Comparison of ENCODE assay signal across 14 mouse cellular contexts in genomic region chr9:96261101-96261500, GRCm38 (mm10).
DNase-seq lines count a peak whose midpoint lies in the region; ATAC-seq lines count a peak whose summit lies in the region.
"Had no signal": no experiment of that assay in that cellular context is flagged by ENCODE, and none has a peak within 500 bp of the region (broad histone marks: within the 10 kb centered on the region; RNA-seq: fewer than 3 reads in every experiment).

No protein-coding gene starts in this region.

- no peaks in the 10 kb centered on the region for H3K9me3 ChIP-seq in megakaryocyte, embryonic 14.5 days
- H3K9me3 ChIP-seq in embryonic facial prominence, embryonic 12.5 days: no peaks in the 10 kb centered on the region
- H3K9me3 ChIP-seq in hindbrain, embryonic 13.5 days: no peaks in the 10 kb centered on the region
- H3K9me3 ChIP-seq in midbrain, embryonic 12.5 days: no peaks in the 10 kb centered on the region
- H3K9me3 ChIP-seq: heart, embryonic 15.5 days; intestine, embryonic 15.5 days had no signal

- no peak for ATAC-seq in megakaryocyte, adult 5-6 weeks (ENCODE audit: poor library complexity, severe bottlenecking)
- 0 out of 2 replicates have a peak, but pooled peaks have one; percentile 38 for ATAC-seq in embryonic facial prominence, embryonic 12.5 days (ENCODE audit: insufficient number of reproducible peaks, insufficient read depth, low FRiP score, low TSS enrichment)
- ATAC-seq in hindbrain, embryonic 13.5 days (ENCODE audit: low FRiP score): no peak
- no peak for ATAC-seq in midbrain, embryonic 12.5 days (ENCODE audit: low FRiP score, low read depth)
- ATAC-seq: intestine, embryonic 15.5 days had no signal

- H3K36me3 ChIP-seq in megakaryocyte, embryonic 14.5 days (replicated peaks; ENCODE audit: low read length): peaks cover 3% of the 10 kb centered on the region
- no peaks in the 10 kb centered on the region for H3K36me3 ChIP-seq in embryonic facial prominence, embryonic 12.5 days
- no peaks in the 10 kb centered on the region for H3K36me3 ChIP-seq in hindbrain, embryonic 13.5 days
- no peaks in the 10 kb centered on the region for H3K36me3 ChIP-seq in midbrain, embryonic 12.5 days
- H3K36me3 ChIP-seq: heart, embryonic 15.5 days; intestine, embryonic 15.5 days had no signal

- no peak for DNase-seq in MN1 (ENCODE audit: low spot score)
- no peak for DNase-seq in kidney, adult 18-20 months
- DNase-seq: cerebellum, adult 9-10 months; gastrocnemius, postnatal 25 days; kidney, postnatal 25 days; lung, adult 2 months; thymus, postnatal 4 days had no signal

- H3K4me2 ChIP-seq in embryonic facial prominence, embryonic 12.5 days (replicated peaks): no peak overlapping the region; the same call in 1 of the 2 replicates
- peak overlapping the region; percentile 29 for H3K4me2 ChIP-seq in hindbrain, embryonic 13.5 days
- H3K4me2 ChIP-seq in midbrain, embryonic 12.5 days (replicated peaks): peak overlapping the region; percentile 54
- H3K4me2 ChIP-seq: heart, embryonic 15.5 days; intestine, embryonic 15.5 days had no signal

- no peaks in the 10 kb centered on the region for H3K27me3 ChIP-seq in megakaryocyte, embryonic 14.5 days (replicated peaks)
- no peaks in the 10 kb centered on the region for H3K27me3 ChIP-seq in embryonic facial prominence, embryonic 12.5 days
- no peaks in the 10 kb centered on the region for H3K27me3 ChIP-seq in hindbrain, embryonic 13.5 days
- no peaks in the 10 kb centered on the region for H3K27me3 ChIP-seq in midbrain, embryonic 12.5 days
- H3K27me3 ChIP-seq: heart, embryonic 15.5 days; intestine, embryonic 15.5 days had no signal

- H3K9ac ChIP-seq in embryonic facial prominence, embryonic 12.5 days: no peak overlapping the region
- H3K9ac ChIP-seq in hindbrain, embryonic 13.5 days: no peak overlapping the region
- 0 out of 2 replicates have a peak overlapping the region, but pooled peaks have one; percentile 20 for H3K9ac ChIP-seq in midbrain, embryonic 12.5 days (replicated peaks)
- H3K9ac ChIP-seq: heart, embryonic 15.5 days; intestine, embryonic 15.5 days had no signal

- WGBS in embryonic facial prominence, embryonic 12.5 days: 76% methylated on average over 4 of the region's 4 CpGs
- 64% methylated on average over 4 of the region's 4 CpGs for WGBS in hindbrain, embryonic 13.5 days
- WGBS in midbrain, embryonic 12.5 days: 70% methylated on average over 4 of the region's 4 CpGs

- peaks cover 16% of the 10 kb centered on the region for H3K4me1 ChIP-seq in megakaryocyte, embryonic 14.5 days
- no peaks in the 10 kb centered on the region for H3K4me1 ChIP-seq in embryonic facial prominence, embryonic 12.5 days
- H3K4me1 ChIP-seq in hindbrain, embryonic 13.5 days (replicated peaks): peaks cover 17% of the 10 kb centered on the region
- H3K4me1 ChIP-seq in midbrain, embryonic 12.5 days: peaks cover 11% of the 10 kb centered on the region
- H3K4me1 ChIP-seq: heart, embryonic 15.5 days had no signal

- H3K27ac ChIP-seq in embryonic facial prominence, embryonic 12.5 days: no peak overlapping the region
- no peak overlapping the region for H3K27ac ChIP-seq in hindbrain, embryonic 13.5 days
- no peak overlapping the region; the same call in 1 of the 2 replicates for H3K27ac ChIP-seq in midbrain, embryonic 12.5 days (replicated peaks)
- H3K27ac ChIP-seq: heart, embryonic 15.5 days; intestine, embryonic 15.5 days had no signal

- H3K4me3 ChIP-seq in megakaryocyte, embryonic 14.5 days (replicated peaks): peak overlapping the region; percentile 31
- H3K4me3 ChIP-seq in embryonic facial prominence, embryonic 12.5 days: no peak overlapping the region
- no peak overlapping the region for H3K4me3 ChIP-seq in hindbrain, embryonic 13.5 days
- peak overlapping the region; percentile 40 for H3K4me3 ChIP-seq in midbrain, embryonic 12.5 days
- H3K4me3 ChIP-seq: heart, embryonic 15.5 days; intestine, embryonic 15.5 days had no signal

Comparison
In these comparisons a context has a peak if more than half of its experiments do, and no peak if none do; other contexts are left out.
1. H3K4me3 ChIP-seq: peak in megakaryocyte, embryonic 14.5 days (single experiment) and midbrain, embryonic 12.5 days (single experiment); none in embryonic facial prominence, embryonic 12.5 days (single experiment) and hindbrain, embryonic 13.5 days (single experiment).